Mouse (Mus musculus) CH12.LX (cell line): ENCODE measurements around the gene Cfap45. TPM values are rescaled to one million over a fixed set of nuclear protein-coding genes. Genes with fewer than 3 reads are reported as not detected.

Source experiments
- DNase-seq: peaks from one replicate; pipeline ENCODE4 v3.0.0-alpha.2; 2013; ENCODE audit errors: extremely low read depth
- H3K27ac ChIP-seq: 2 replicates; pipeline ENCODE4 v1.5.1; 2012; ENCODE audit warnings: low read depth, mild to moderate bottlenecking, control low read depth, moderate library complexity; ENCODE audit not compliant: insufficient read depth
- H3K27me3 ChIP-seq: replicated peaks from 2 replicates; pipeline ENCODE3; 2012; ENCODE audit warnings: inconsistent platforms
- H3K36me3 ChIP-seq, 2 experiments: replicated peaks in 1 of 2; 2 replicates each; pipeline versions ENCODE3 to v1.6.1; 2012; ENCODE audit warnings: inconsistent platforms in 1 of 2, low read length in 1 of 2, mild to moderate bottlenecking in 1 of 2, mixed read lengths in 1 of 2, moderate library complexity in 1 of 2; ENCODE audit not compliant: control insufficient read depth in 1 of 2, insufficient read depth in 1 of 2
- H3K4me1 ChIP-seq, 2 experiments: 2 replicates each; pipeline ENCODE4 v1.6.1; 2012; ENCODE audit warnings: inconsistent platforms in 1 of 2, moderate library complexity in 1 of 2; ENCODE audit not compliant: insufficient read depth in 2 of 2, control insufficient read depth in 1 of 2
- H3K4me2 ChIP-seq: 2 replicates; pipeline ENCODE4 v1.6.1; 2012; ENCODE audit warnings: low read depth, mild to moderate bottlenecking, control low read depth; ENCODE audit not compliant: poor library complexity, insufficient read depth, severe bottlenecking
- H3K4me3 ChIP-seq, 3 experiments: fragments of 150-350 bp in 1 of 3; sonication (generic) in 1 of 3; replicated peaks in 1 of 3; 2 replicates each; pipeline versions ENCODE3 to v1.5.1; 2011 to 2012; ENCODE audit warnings: low read depth in 2 of 3, low read length in 2 of 3, mild to moderate bottlenecking in 2 of 3, moderate library complexity in 2 of 3, control low read depth in 1 of 3, improper control_type of control experiment in 1 of 3, inconsistent platforms in 1 of 3, mixed read lengths in 1 of 3; ENCODE audit not compliant: poor library complexity in 1 of 3
- H3K79me2 ChIP-seq: replicated peaks from 2 replicates; pipeline ENCODE4 v1.6.1; 2012; ENCODE audit warnings: mild to moderate bottlenecking, moderate library complexity; ENCODE audit not compliant: control insufficient read depth, poor library complexity, insufficient read depth, severe bottlenecking; ENCODE audit errors: extremely low read depth
- H3K9ac ChIP-seq: 2 replicates; pipeline ENCODE4 v1.6.1; 2012; ENCODE audit warnings: low read depth, mild to moderate bottlenecking, control low read depth, moderate library complexity; ENCODE audit not compliant: insufficient read depth
- H3K9me3 ChIP-seq: replicated peaks from 2 replicates; pipeline ENCODE3; 2012; ENCODE audit warnings: low read length, inconsistent platforms, mixed read lengths
- CTCF ChIP-seq, 2 experiments: IDR thresholded peaks in 1 of 2; conservative IDR thresholded peaks in 1 of 2; 2 replicates each; pipeline ENCODE4 v1.5.1; 2011 to 2012; ENCODE audit warnings: low read depth in 2 of 2, low read length in 2 of 2, improper control_type of control experiment in 1 of 2, inconsistent platforms in 1 of 2, mild to moderate bottlenecking in 1 of 2, moderate library complexity in 1 of 2
- EP300 ChIP-seq: IDR thresholded peaks from 2 replicates; pipeline ENCODE4 v1.6.1; 2011; ENCODE audit warnings: low read length, improper control_type of control experiment
- ETS1 ChIP-seq: conservative IDR thresholded peaks from 2 replicates; pipeline ENCODE4 v1.6.1; 2012; ENCODE audit warnings: low read depth, mild to moderate bottlenecking, inconsistent platforms, low read length, improper control_type of control experiment, moderate library complexity
- GABPA ChIP-seq: IDR thresholded peaks from 2 replicates; pipeline ENCODE4 v1.6.1; 2012; ENCODE audit warnings: low read depth, low read length, improper control_type of control experiment, inconsistent platforms; ENCODE audit not compliant: insufficient replicate concordance
- IRF4 ChIP-seq: IDR thresholded peaks from 2 replicates; pipeline ENCODE4 v1.6.1; 2014; ENCODE audit warnings: low read depth, mild to moderate bottlenecking, inconsistent platforms, low read length, improper control_type of control experiment
- JUND ChIP-seq: conservative IDR thresholded peaks from 2 replicates; pipeline ENCODE4 v1.6.1; 2011; ENCODE audit warnings: low read depth, low read length, improper control_type of control experiment
- MEF2A ChIP-seq: IDR thresholded peaks from 2 replicates; pipeline ENCODE4 v1.6.1; 2014; ENCODE audit warnings: low read depth, mild to moderate bottlenecking, inconsistent platforms, low read length, improper control_type of control experiment, borderline replicate concordance
- MYC ChIP-seq: IDR thresholded peaks from 2 replicates; pipeline ENCODE4 v1.6.1; 2011; ENCODE audit warnings: low read depth, mild to moderate bottlenecking, improper control_type of control experiment, low read length
- RAD21 ChIP-seq: IDR thresholded peaks from 2 replicates; pipeline ENCODE4 v1.6.1; 2011; ENCODE audit warnings: low read depth, mild to moderate bottlenecking, low read length, improper control_type of control experiment, moderate library complexity
- SMC3 ChIP-seq: IDR thresholded peaks from 2 replicates; pipeline ENCODE4 v1.6.1; 2011; ENCODE audit warnings: low read depth, low read length, improper control_type of control experiment
- USF1 ChIP-seq: IDR thresholded peaks from 2 replicates; pipeline ENCODE4 v1.6.1; 2014; ENCODE audit warnings: low read depth, mild to moderate bottlenecking, inconsistent platforms, low read length, improper control_type of control experiment
- ZKSCAN1 ChIP-seq: IDR thresholded peaks from 2 replicates; pipeline ENCODE4 v1.6.1; 2012; ENCODE audit warnings: low read depth, inconsistent platforms, low read length, improper control_type of control experiment, borderline replicate concordance
- ZNF384 ChIP-seq: IDR thresholded peaks from 2 replicates; pipeline ENCODE4 v1.6.1; 2012; ENCODE audit warnings: low read depth, low read length, improper control_type of control experiment, inconsistent platforms
- dilution Hi-C: fragments of 300-500 bp; cut with MboI; formaldehyde crosslinking; loops from 2 replicates; pipeline ENCODE4 v1.14.3; 2020; ENCODE audit warnings: low sequenced_read_pairs; ENCODE audit not compliant: extremely low pct_unique_long_range_greater_than_20kb, extremely low pct_ligation_motif_present
- in situ Hi-C: fragments of 300-500 bp; cut with MboI; formaldehyde crosslinking; loops from 3 replicates; pipeline ENCODE4 v1.14.3; 2019; ENCODE audit warnings: low sequenced_read_pairs, low pct_ligation_motif_present, low pct_unique_long_range_greater_than_20kb, mixed read lengths
- polyA plus RNA-seq: library from polyadenylated mRNA; unstranded; fragments of >175 nt; gene quantifications from 2 replicates; pipeline ENCODE4 v1.2.1, GENCODE M21; 2012; ENCODE audit warnings: low read depth; ENCODE audit not compliant: insufficient read length
- total RNA-seq, 2 experiments: library from RNA; depleted of rRNA; stranded (reverse); fragments of 300-350 nt in 1 of 2; fragments of >200 nt in 1 of 2; gene quantifications; 2 replicates each; pipeline ENCODE4 v1.2.3; 2012 to 2014

Gene Cfap45
- total RNA-seq (2012; rRNA removed) (not detected in 2 replicates), total RNA-seq (2014; rRNA removed) (not detected in 2 replicates), polyA plus RNA-seq (not detected in 2 replicates)

DNA sequence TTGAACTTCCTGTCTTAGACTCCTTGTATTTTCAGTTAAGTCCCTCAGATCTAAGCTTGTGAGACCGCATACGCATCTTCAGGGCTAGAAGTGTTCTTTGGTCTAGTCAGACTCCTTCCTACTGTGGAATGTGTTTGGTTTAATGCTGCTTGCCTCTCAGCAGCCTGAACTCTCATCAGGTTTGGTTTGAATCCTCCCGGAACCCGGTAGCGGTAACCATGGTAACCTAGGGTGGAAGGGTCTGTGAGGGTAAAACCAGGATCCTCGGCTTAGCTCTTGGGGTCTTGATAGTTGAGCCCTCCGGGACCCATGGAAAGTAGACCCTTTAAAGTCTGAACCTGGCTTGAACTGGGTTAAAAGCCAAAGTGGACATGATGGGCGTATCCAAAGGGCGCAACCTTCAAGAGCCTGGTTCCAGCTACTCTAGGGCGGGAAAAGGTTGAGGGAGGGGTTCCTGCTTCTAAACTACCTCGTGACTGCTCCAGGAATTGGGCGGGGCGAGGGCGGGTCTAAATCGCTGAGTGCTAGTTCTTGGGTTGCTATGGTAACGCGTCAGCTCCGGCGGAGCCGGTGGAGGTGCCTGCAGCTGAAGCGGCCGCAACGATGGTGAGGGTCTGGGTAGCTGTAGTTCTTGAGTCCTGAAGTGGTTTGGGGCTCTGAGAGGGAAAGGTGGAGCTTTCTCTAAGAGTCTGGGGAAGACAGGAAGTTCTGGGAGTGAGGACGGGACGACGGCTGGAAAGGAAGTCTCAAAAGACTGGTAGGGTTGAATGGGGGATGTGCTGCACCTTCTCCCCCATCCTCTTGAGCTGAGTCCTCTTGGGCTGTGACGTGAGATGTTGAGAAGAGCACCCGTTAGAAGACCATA, at the start of gene Cfap45:
Cfap45 (plus strand) TSS at position 226 of the 865 bp plus-strand sequence.
- Histone ChIP-seq H3K79me2 (no peaks in the 10 kb centered on the region), H3K9ac (no peak within 1 kb of the TSS), H3K27me3 (peaks cover under 1% of the 10 kb centered on the region), H3K36me3 (peaks cover 0 to 1% of the 10 kb centered on the region in 2 experiments), H3K4me2 (no peak within 1 kb of the TSS), H3K27ac (no peak within 1 kb of the TSS), H3K4me1 (peaks cover 15 to 42% of the 10 kb centered on the region in 2 experiments), H3K4me3 (no peak within 1 kb of the TSS), H3K9me3 (peaks cover 11% of the 10 kb centered on the region)
- dilution Hi-C loops (no loop called here), in situ Hi-C loops (no loop called here)
- TF ChIP-seq GABPA: no peak
- DNase-seq: no peak

DNA sequence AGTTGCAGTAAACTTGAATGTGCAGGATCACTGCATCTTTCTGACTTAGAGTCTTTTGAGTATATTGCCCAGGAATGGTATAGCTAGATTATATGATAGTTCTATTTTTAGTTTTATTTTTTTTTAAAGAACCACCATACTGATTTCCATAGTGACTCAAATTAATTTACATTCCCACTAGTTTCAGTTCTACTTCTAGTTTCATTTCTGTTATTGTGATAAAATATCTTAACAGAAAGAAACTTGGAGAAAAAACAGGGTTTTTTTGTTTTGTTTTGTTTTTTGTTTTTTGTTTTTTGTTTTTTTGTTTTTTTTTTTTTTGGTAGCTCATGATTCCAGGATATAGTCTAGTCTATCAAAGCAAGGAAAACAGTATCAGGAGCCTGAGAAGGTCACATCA, 47.7 kb upstream of the Cfap45 start:
- DNase-seq: no peak
- peaks cover 4% of the 10 kb centered on the region for H3K9me3 ChIP-seq
- peak; percentile 56; the same call in 1 of the 2 replicates for TF ChIP-seq MEF2A
- TF ChIP-seq SMC3: no peak
- TF ChIP-seq IRF4: peak; percentile 74
- peak; percentile 60 for TF ChIP-seq ZNF384
- TF ChIP-seq JUND: no peak
- 0 out of 2 replicates have a peak, but pooled peaks have one; percentile 11 for TF ChIP-seq MYC
- TF ChIP-seq EP300: peak; percentile 70
- peak; percentile 13; the same call in 1 of the 2 replicates for TF ChIP-seq ETS1
- peaks cover 0 to 12% of the 10 kb centered on the region in 2 experiments for H3K36me3 ChIP-seq
- H3K4me3 ChIP-seq: no peak overlapping the region
- in situ Hi-C loops (no loop called here), dilution Hi-C loops (no loop called here)
- H3K27ac ChIP-seq: no peak overlapping the region
- H3K9ac ChIP-seq: no peak overlapping the region
- no peak overlapping the region for H3K4me2 ChIP-seq
- H3K79me2 ChIP-seq: no peaks in the 10 kb centered on the region
- no peaks in the 10 kb centered on the region for H3K27me3 ChIP-seq
- H3K4me1 ChIP-seq: peaks cover 25 to 42% of the 10 kb centered on the region in 2 experiments

DNA sequence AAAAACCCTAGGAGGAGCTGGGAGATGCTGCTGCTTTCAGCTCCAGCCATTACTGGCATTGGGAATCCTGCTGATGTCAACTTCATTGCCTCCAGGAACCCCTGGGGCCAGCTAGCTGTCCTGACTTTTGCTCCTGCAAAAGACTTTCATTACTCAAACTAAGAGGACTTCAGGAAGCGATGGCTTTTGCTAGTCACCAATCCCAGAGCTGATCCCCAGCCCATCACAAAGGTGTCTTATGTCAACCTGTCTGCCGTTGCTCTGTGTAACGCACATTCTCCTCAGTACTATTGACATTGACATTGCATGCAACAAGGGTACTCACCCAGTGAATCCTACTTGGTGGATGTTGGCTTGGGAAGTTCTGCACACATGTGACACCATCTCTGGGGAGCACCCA, 46.4 kb upstream of the Cfap45 start:
- Histone ChIP-seq H3K27ac (no peak overlapping the region), H3K36me3 (peaks cover 0 to 23% of the 10 kb centered on the region in 2 experiments), H3K4me2 (no peak overlapping the region), H3K4me1 (peaks cover 25 to 42% of the 10 kb centered on the region in 2 experiments), H3K4me3 (no peak overlapping the region), H3K79me2 (no peaks in the 10 kb centered on the region), H3K9ac (no peak overlapping the region), H3K9me3 (peaks cover 4% of the 10 kb centered on the region), H3K27me3 (no peaks in the 10 kb centered on the region)
- DNase-seq: no peak
- TF ChIP-seq RAD21: no peak
- TF ChIP-seq USF1: no peak
- no peak for TF ChIP-seq ZKSCAN1
- no peak for TF ChIP-seq CTCF (conservative IDR thresholded peaks at IDR 0.05 in 1 of 2, IDR thresholded peaks at IDR 0.05 in 1 of 2; ENCODE audit: low read depth in 2 of 2, low read length in 2 of 2)
- dilution Hi-C loops (no loop called here), in situ Hi-C loops (no loop called here)
